ENCODE assay signal across 26 mouse cellular contexts in the genomic region with DNA sequence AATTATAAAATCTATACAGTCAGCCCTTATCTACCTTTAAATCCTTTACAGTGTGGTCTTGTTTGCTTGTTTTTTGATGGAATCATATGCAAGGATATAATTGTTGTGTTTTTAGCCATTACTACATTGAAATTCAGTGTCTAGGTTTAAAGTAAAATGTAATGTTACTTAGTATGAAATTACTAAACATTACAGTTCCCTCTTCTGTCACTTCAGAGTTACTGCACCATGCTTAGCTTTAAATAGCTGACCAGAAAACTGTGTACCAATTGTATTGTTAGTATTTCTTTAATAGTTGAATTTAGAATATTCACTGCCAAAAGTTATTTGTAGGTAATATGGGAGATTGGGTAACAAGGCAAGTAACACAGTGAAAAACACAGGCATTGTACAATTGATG. TPM values are rescaled to one million over a fixed set of nuclear protein-coding genes. Genes with fewer than 3 reads are reported as not detected.
DNase-seq lines count a peak whose midpoint lies in the region; ATAC-seq and TF ChIP-seq lines count a peak whose summit lies in the region.
"Had no signal": no experiment of that assay in that cellular context is flagged by ENCODE, and none has a peak within 500 bp of the region (broad histone marks: within the 10 kb centered on the region; RNA-seq: fewer than 3 reads in every experiment).

No protein-coding gene starts in this region.

- intact Hi-C loops in gastrocnemius, adult 2 months (cut with DNase I): no loop called here
- intact Hi-C loops in gastrocnemius, postnatal 36 days (cut with DNase I): no loop called here

- TF ChIP-seq CTCF in gastrocnemius, adult 2 months (IDR thresholded peaks at IDR 0.05): peak; percentile 47
- TF ChIP-seq CTCF in layer of hippocampus, adult 2 months (conservative IDR thresholded peaks at IDR 0.05): peak; percentile 76
- peak; percentile 64 for TF ChIP-seq CTCF in midbrain, postnatal 0 days (IDR thresholded peaks at IDR 0.05)

- H3K4me3 ChIP-seq in gastrocnemius, adult 2 months: no peak overlapping the region
- no peak overlapping the region for H3K4me3 ChIP-seq in layer of hippocampus, adult 2 months
- H3K4me3 ChIP-seq in midbrain, postnatal 0 days (ENCODE audit: low read depth, low read length): no peak overlapping the region
- no peak overlapping the region for H3K4me3 ChIP-seq in midbrain, embryonic 11.5 days (ENCODE audit: low read depth, low read length)
- H3K4me3 ChIP-seq: embryonic facial prominence, embryonic 15.5 days; forebrain, embryonic 15.5 days; heart, embryonic 15.5 days; hindbrain, embryonic 15.5 days; limb, embryonic 12.5 days; lung, embryonic 15.5 days; midbrain, embryonic 12.5 days had no signal

- H3K9ac ChIP-seq in midbrain, postnatal 0 days (replicated peaks; ENCODE audit: low read length, poor library complexity, severe bottlenecking): no peak overlapping the region
- no peak overlapping the region for H3K9ac ChIP-seq in midbrain, embryonic 11.5 days (ENCODE audit: low read length)
- H3K9ac ChIP-seq: embryonic facial prominence, embryonic 15.5 days; forebrain, embryonic 15.5 days; heart, embryonic 15.5 days; hindbrain, embryonic 15.5 days; limb, embryonic 12.5 days; lung, embryonic 15.5 days; midbrain, embryonic 12.5 days had no signal

- H3K4me1 ChIP-seq in midbrain, postnatal 0 days (ENCODE audit: insufficient read depth, low read length): no peaks in the 10 kb centered on the region; the same call in 1 of the 2 replicates
- no peaks in the 10 kb centered on the region for H3K4me1 ChIP-seq in midbrain, embryonic 11.5 days (ENCODE audit: control insufficient read depth, insufficient read depth, low read length)
- H3K4me1 ChIP-seq: embryonic facial prominence, embryonic 15.5 days; midbrain, embryonic 12.5 days had no signal

- no peak for DNase-seq in gastrocnemius, adult 2 months
- no peak for DNase-seq in gastrocnemius, postnatal 36 days
- DNase-seq in layer of hippocampus, adult 2 months (ENCODE audit: low spot score in 2 of 2): no peak
- no peak for DNase-seq in layer of hippocampus, postnatal 36 days
- peak; percentile 8 for DNase-seq in midbrain, postnatal 0 days (ENCODE audit: low spot score)
- no peak for DNase-seq in midbrain, embryonic 11.5 days (ENCODE audit: low spot score, missing footprints)
- no peak for DNase-seq in adrenal gland, adult 8-10 months
- DNase-seq: adrenal gland, postnatal 14 days; cerebellum, adult 8-10 months; gastrocnemius, postnatal 14 days; heart, adult 18-20 months; heart, postnatal 4 days; kidney, postnatal 4 days; thymus, adult 2 months; thymus, postnatal 4 days had no signal

- H3K4me2 ChIP-seq in midbrain, postnatal 0 days (ENCODE audit: low read depth, low read length, poor library complexity, severe bottlenecking): no peak overlapping the region
- no peak overlapping the region for H3K4me2 ChIP-seq in midbrain, embryonic 11.5 days
- H3K4me2 ChIP-seq: embryonic facial prominence, embryonic 15.5 days; forebrain, embryonic 15.5 days; heart, embryonic 15.5 days; hindbrain, embryonic 15.5 days; limb, embryonic 12.5 days; liver, embryonic 11.5 days; lung, embryonic 15.5 days; midbrain, embryonic 12.5 days had no signal

- H3K27ac ChIP-seq in gastrocnemius, adult 2 months: no peak overlapping the region
- no peak overlapping the region for H3K27ac ChIP-seq in layer of hippocampus, adult 2 months
- no peak overlapping the region for H3K27ac ChIP-seq in midbrain, postnatal 0 days (ENCODE audit: low read depth, low read length)
- H3K27ac ChIP-seq in midbrain, embryonic 11.5 days (ENCODE audit: low read depth, low read length): no peak overlapping the region
- H3K27ac ChIP-seq: embryonic facial prominence, embryonic 15.5 days; forebrain, embryonic 15.5 days; heart, embryonic 15.5 days; hindbrain, embryonic 15.5 days; limb, embryonic 12.5 days; lung, embryonic 15.5 days; midbrain, embryonic 12.5 days had no signal

- no peaks in the 10 kb centered on the region for H3K27me3 ChIP-seq in midbrain, postnatal 0 days (ENCODE audit: insufficient read depth, low read length)
- H3K27me3 ChIP-seq in midbrain, embryonic 11.5 days (ENCODE audit: control insufficient read depth, insufficient read depth, low read length): no peaks in the 10 kb centered on the region
- H3K27me3 ChIP-seq: embryonic facial prominence, embryonic 15.5 days; forebrain, embryonic 15.5 days; heart, embryonic 15.5 days; hindbrain, embryonic 15.5 days; limb, embryonic 12.5 days; lung, embryonic 15.5 days; midbrain, embryonic 12.5 days had no signal

- no peaks in the 10 kb centered on the region for H3K36me3 ChIP-seq in midbrain, postnatal 0 days (ENCODE audit: insufficient read depth, low read length)
- H3K36me3 ChIP-seq in midbrain, embryonic 11.5 days (ENCODE audit: control insufficient read depth, insufficient read depth, low read length): no peaks in the 10 kb centered on the region
- H3K36me3 ChIP-seq: embryonic facial prominence, embryonic 15.5 days; forebrain, embryonic 15.5 days; hindbrain, embryonic 15.5 days; limb, embryonic 12.5 days; lung, embryonic 15.5 days; midbrain, embryonic 12.5 days had no signal

- ATAC-seq in midbrain, postnatal 0 days (ENCODE audit: low FRiP score): no peak
- ATAC-seq in midbrain, embryonic 11.5 days (ENCODE audit: low FRiP score): no peak
- ATAC-seq: CD4-positive, CD25-positive, alpha-beta regulatory T cell, adult 4 months; forebrain, embryonic 15.5 days; intestine, embryonic 16.5 days had no signal

- H3K9me3 ChIP-seq in midbrain, postnatal 0 days (ENCODE audit: low read length): no peaks in the 10 kb centered on the region
- no peaks in the 10 kb centered on the region for H3K9me3 ChIP-seq in midbrain, embryonic 11.5 days (ENCODE audit: control insufficient read depth, low read length)
- H3K9me3 ChIP-seq: embryonic facial prominence, embryonic 15.5 days; forebrain, embryonic 15.5 days; G1E; heart, embryonic 15.5 days; hindbrain, embryonic 15.5 days; limb, embryonic 12.5 days; lung, embryonic 15.5 days; midbrain, embryonic 12.5 days had no signal

RNA-seq across cellular contexts. Expression of a gene that starts 55.1 kb away (rescaled TPM):
- total RNA-seq in gastrocnemius, adult 2 months (2021): 10 to 100 TPM; 12.1 to 27.7 TPM
- 10 to 100 TPM; 12.4 to 20.2 TPM for total RNA-seq in gastrocnemius, postnatal 36 days (2021)
- total RNA-seq in layer of hippocampus, adult 2 months (2021): 100 to 1,000 TPM; 156 to 160 TPM
- total RNA-seq in layer of hippocampus, postnatal 36 days (2021): 100 to 1,000 TPM; 144 to 153 TPM
- 42.1 and 46.9 TPM in 2 replicates for total RNA-seq in midbrain, postnatal 0 days (2014; rRNA removed)
- polyA plus RNA-seq in midbrain, postnatal 0 days (2015; fragmentation: Nextera tagmentation; extraction: Ambion mirVana): 34.4 TPM in 2 replicates
- polyA plus RNA-seq in midbrain, embryonic 11.5 days (2014; fragmentation: Nextera tagmentation; extraction: Ambion mirVana): 15.5 and 18.4 TPM in 2 replicates
- total RNA-seq in adrenal gland, adult 8-10 months (2022): 10 to 100 TPM; 17.7 to 20.8 (median 20.0) TPM
